Mouse (Mus musculus) C2C12 (cell line): ENCODE data around the gene Pard3.

Experiments used
- CEBPB ChIP-seq: IDR thresholded peaks from one replicate; pipeline ENCODE4 v1.6.1; 2011; ENCODE audit warnings: low read depth, mild to moderate bottlenecking, control low read depth, moderate library complexity
- CTCF ChIP-seq: IDR thresholded peaks from one replicate; pipeline ENCODE4 v1.5.1; 2011; ENCODE audit not compliant: control insufficient read depth, insufficient read depth, insufficient read length
- MAX ChIP-seq: IDR thresholded peaks from one replicate; pipeline ENCODE4 v1.6.1; 2011; ENCODE audit warnings: mild to moderate bottlenecking, control low read depth
- MYOD1 ChIP-seq: IDR thresholded peaks from one replicate; pipeline ENCODE4 v1.6.1; 2011; ENCODE audit warnings: low read depth; ENCODE audit not compliant: control insufficient read depth, insufficient read length
- MYOG ChIP-seq: IDR thresholded peaks from one replicate; pipeline ENCODE4 v1.6.1; 2011; ENCODE audit not compliant: control insufficient read depth, insufficient read length; ENCODE audit errors: extremely low read depth
- USF1 ChIP-seq: IDR thresholded peaks from one replicate; pipeline ENCODE4 v1.6.1; 2011; ENCODE audit warnings: low read depth, mild to moderate bottlenecking, control low read depth, moderate library complexity

DNA sequence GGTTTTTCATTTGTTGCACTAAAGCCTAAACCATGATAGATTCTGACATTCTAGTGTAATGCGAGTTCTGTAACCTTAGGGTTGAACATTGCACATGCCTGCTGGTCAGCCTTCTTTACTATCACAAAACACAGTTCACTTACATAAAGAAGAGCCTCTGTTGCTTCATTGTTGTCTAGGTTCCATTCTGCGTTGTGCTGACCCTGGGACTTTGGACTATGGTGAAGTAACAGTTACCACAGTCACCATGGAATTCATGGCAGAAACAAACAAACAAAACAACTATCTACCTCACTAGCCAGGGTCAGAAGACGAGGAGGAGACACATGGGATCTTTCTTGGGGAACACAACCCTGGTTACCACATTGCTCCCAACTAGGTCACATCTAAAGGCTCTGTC is 476.1 kb downstream of the Pard3 start:
- no peak for TF ChIP-seq CTCF
- TF ChIP-seq MAX: no peak
- no peak for TF ChIP-seq MYOG
- TF ChIP-seq CEBPB: no peak
- no peak for TF ChIP-seq USF1
- TF ChIP-seq MYOD1: no peak
